Comparison of ENCODE assay signal across 23 mouse cellular contexts in the genomic region with DNA sequence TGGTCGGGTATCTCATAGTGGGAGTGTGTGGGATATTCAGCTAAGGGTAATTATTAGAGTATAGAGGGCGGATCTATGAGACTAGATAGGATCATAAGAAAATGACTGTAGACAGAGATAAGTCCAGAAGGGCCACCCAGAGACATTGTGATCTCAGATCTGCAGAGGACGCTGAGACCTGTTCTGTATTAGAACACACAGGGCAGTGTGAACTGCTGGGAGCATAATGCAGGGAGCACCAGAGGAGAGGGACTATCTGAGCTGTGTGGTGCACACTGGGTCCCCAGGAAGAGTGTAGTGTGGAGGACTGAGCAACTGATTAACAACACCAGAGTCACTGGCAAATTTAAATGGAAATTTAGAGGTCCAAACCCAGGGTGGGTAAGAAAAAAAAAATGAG.
"Had no signal": no experiment of that assay in that cellular context is flagged by ENCODE, and none has a peak within 500 bp of the region (broad histone marks: within the 10 kb centered on the region; RNA-seq: fewer than 3 reads in every experiment).

No protein-coding gene starts in this region.

- H3K9me3 ChIP-seq: intestine, embryonic 15.5 days; kidney, embryonic 15.5 days; limb, embryonic 12.5 days; limb, embryonic 15.5 days; midbrain, embryonic 12.5 days; midbrain, embryonic 15.5 days; neural tube, embryonic 12.5 days; neural tube, embryonic 15.5 days had no signal

- H3K27ac ChIP-seq: intestine, embryonic 15.5 days; kidney, embryonic 15.5 days; limb, embryonic 12.5 days; limb, embryonic 15.5 days; midbrain, embryonic 12.5 days; midbrain, embryonic 15.5 days; neural tube, embryonic 12.5 days; neural tube, embryonic 15.5 days; stomach, postnatal 0 days had no signal

- DNase-seq: kidney, adult 11 months; kidney, adult 8-10 months; kidney, postnatal 10 days; kidney, postnatal 4 days; left cerebral cortex, postnatal 4 days; lung, adult 2 months; lung, postnatal 14 days; lung, postnatal 4 days; right cerebral cortex, adult 18-20 months; right cerebral cortex, postnatal 14 days; right cerebral cortex, postnatal 4 days; thymus, adult 2 months; thymus, postnatal 14 days; thymus, postnatal 4 days had no signal

- H3K4me1 ChIP-seq: intestine, embryonic 15.5 days; kidney, embryonic 15.5 days; midbrain, embryonic 12.5 days; midbrain, embryonic 15.5 days; neural tube, embryonic 12.5 days; neural tube, embryonic 15.5 days had no signal

- H3K4me3 ChIP-seq: intestine, embryonic 15.5 days; kidney, embryonic 15.5 days; limb, embryonic 12.5 days; limb, embryonic 15.5 days; midbrain, embryonic 12.5 days; midbrain, embryonic 15.5 days; neural tube, embryonic 12.5 days; neural tube, embryonic 15.5 days had no signal

- H3K4me2 ChIP-seq: intestine, embryonic 15.5 days; kidney, embryonic 15.5 days; limb, embryonic 12.5 days; limb, embryonic 15.5 days; midbrain, embryonic 12.5 days; midbrain, embryonic 15.5 days; neural tube, embryonic 12.5 days; neural tube, embryonic 15.5 days had no signal

- ATAC-seq: midbrain, embryonic 15.5 days had no signal

- H3K36me3 ChIP-seq: intestine, embryonic 15.5 days; kidney, embryonic 15.5 days; limb, embryonic 12.5 days; limb, embryonic 15.5 days; midbrain, embryonic 12.5 days; midbrain, embryonic 15.5 days; neural tube, embryonic 12.5 days; neural tube, embryonic 15.5 days had no signal

- H3K9ac ChIP-seq: intestine, embryonic 15.5 days; kidney, embryonic 15.5 days; limb, embryonic 12.5 days; limb, embryonic 15.5 days; midbrain, embryonic 12.5 days; midbrain, embryonic 15.5 days; neural tube, embryonic 12.5 days; neural tube, embryonic 15.5 days had no signal

- H3K27me3 ChIP-seq: intestine, embryonic 15.5 days; kidney, embryonic 15.5 days; limb, embryonic 12.5 days; limb, embryonic 15.5 days; midbrain, embryonic 12.5 days; midbrain, embryonic 15.5 days; neural tube, embryonic 12.5 days; neural tube, embryonic 15.5 days had no signal
